9 mouse cellular contexts compared by ENCODE assay signal in genomic region chr2:71751336-71751735, GRCm38 (mm10). TPM values are rescaled to one million over a fixed set of nuclear protein-coding genes. Genes with fewer than 3 reads are reported as not detected.
DNase-seq lines count a peak whose midpoint lies in the region; ATAC-seq lines count a peak whose summit lies in the region.
"Had no signal": no experiment of that assay in that cellular context is flagged by ENCODE, and none has a peak within 500 bp of the region (broad histone marks: within the 10 kb centered on the region; RNA-seq: fewer than 3 reads in every experiment).

No protein-coding gene starts in this region.

- peaks cover 12 to 16% of the 10 kb centered on the region in 2 experiments for H3K4me1 ChIP-seq in heart, embryonic 14.5 days (ENCODE audit: control insufficient read depth in 2 of 2, insufficient read depth in 2 of 2, low read length in 2 of 2)
- H3K4me1 ChIP-seq in liver, embryonic 12.5 days = peaks cover 19% of the 10 kb centered on the region

- peak; percentile 60; the same call in 1 of the 2 replicates for ATAC-seq in heart, embryonic 14.5 days (ENCODE audit: insufficient number of reproducible peaks, insufficient read depth, low FRiP score, low read depth)
- 0 out of 2 replicates have a peak, but pooled peaks have one; percentile 27 for ATAC-seq in liver, embryonic 12.5 days
- no peak for ATAC-seq in erythroblast, adult 5-6 weeks (replicated peaks; ENCODE audit: low FRiP score, poor library complexity, severe bottlenecking)

- H3K27me3 ChIP-seq in heart, embryonic 14.5 days (ENCODE audit: control insufficient read depth, insufficient read depth, low read length) = no peaks in the 10 kb centered on the region
- H3K27me3 ChIP-seq in liver, embryonic 12.5 days (replicated peaks) = no peaks in the 10 kb centered on the region
- H3K27me3 ChIP-seq: hindbrain, embryonic 15.5 days had no signal

- no peak for DNase-seq in heart, adult 18-20 months
- DNase-seq in 416B (ENCODE audit: low read depth) (peak; percentile 87), ZHBTc4 (ENCODE audit: low read depth, low spot score) (peak; percentile 94)
- no peak for DNase-seq in left cerebral cortex, postnatal 4 days
- no peak for DNase-seq in right cerebral cortex, postnatal 4 days

- H3K36me3 ChIP-seq in heart, embryonic 14.5 days (ENCODE audit: control insufficient read depth, insufficient read depth, low read length) = no peaks in the 10 kb centered on the region
- H3K36me3 ChIP-seq in liver, embryonic 12.5 days = no peaks in the 10 kb centered on the region
- H3K36me3 ChIP-seq: hindbrain, embryonic 15.5 days had no signal

- no peaks in the 10 kb centered on the region for H3K9me3 ChIP-seq in heart, embryonic 14.5 days (ENCODE audit: control insufficient read depth, low read length)
- no peaks in the 10 kb centered on the region for H3K9me3 ChIP-seq in liver, embryonic 12.5 days (replicated peaks)
- H3K9me3 ChIP-seq: hindbrain, embryonic 15.5 days had no signal

- H3K27ac ChIP-seq in heart, embryonic 14.5 days (replicated peaks in 1 of 2; ENCODE audit: control insufficient read depth in 1 of 2, insufficient read depth in 1 of 2, low read depth in 2 of 2, low read length in 2 of 2) = peak overlapping the region; percentile 33 to 54; a peak in 2 of 4 replicates
- peak overlapping the region; percentile 11; the same call in 1 of the 2 replicates for H3K27ac ChIP-seq in liver, embryonic 12.5 days
- H3K27ac ChIP-seq: hindbrain, embryonic 15.5 days had no signal

- WGBS in heart, embryonic 14.5 days = 68% methylated on average over 8 of the region's 8 CpGs
- 63% methylated on average over 8 of the region's 8 CpGs for WGBS in liver, embryonic 12.5 days (ENCODE audit: insufficient replicate concordance)

- intact Hi-C loops in left cerebral cortex, postnatal 4 days (cut with DNase I) = no loop called here

- H3K4me3 ChIP-seq in heart, embryonic 14.5 days (ENCODE audit: control insufficient read depth in 1 of 2, insufficient read depth in 1 of 2, low read depth in 1 of 2, low read length in 2 of 2) = no peak overlapping the region
- H3K4me3 ChIP-seq in liver, embryonic 12.5 days = no peak overlapping the region
- H3K4me3 ChIP-seq: hindbrain, embryonic 15.5 days had no signal

- no peak overlapping the region for H3K4me2 ChIP-seq in heart, embryonic 14.5 days (ENCODE audit: low read length)
- no peak overlapping the region for H3K4me2 ChIP-seq in liver, embryonic 12.5 days
- H3K4me2 ChIP-seq: hindbrain, embryonic 15.5 days had no signal

- H3K9ac ChIP-seq in heart, embryonic 14.5 days (ENCODE audit: low read length) = no peak overlapping the region
- no peak overlapping the region for H3K9ac ChIP-seq in liver, embryonic 12.5 days
- H3K9ac ChIP-seq: hindbrain, embryonic 15.5 days had no signal

RNA-seq across cellular contexts. Expression of gene Itga6, which starts 5.9 kb away (rescaled TPM):
- 96.4 and 103 TPM in 2 replicates for polyA plus RNA-seq in heart, embryonic 14.5 days (2014; fragmentation: Nextera tagmentation; extraction: Ambion mirVana)
- 10 to 100 TPM; 51.5 to 62.3 TPM for total RNA-seq in heart, adult 18-20 months (2021)
- polyA plus RNA-seq in liver, embryonic 12.5 days (2016; fragmentation: Nextera tagmentation; extraction: Ambion mirVana) = 14.2 and 14.6 TPM in 2 replicates
- 10 to 100 TPM; 27.3 to 32.0 TPM for total RNA-seq in left cerebral cortex, postnatal 4 days (2021)
- 9.8 and 11.1 TPM in 2 replicates for total RNA-seq in erythroblast, adult 5-6 weeks (2015; ENCODE audit: low replicate concordance)
- total RNA-seq in erythroblast, adult 5-6 weeks (2017; ENCODE audit: low replicate concordance) = 6.6 and 10.0 TPM in 2 replicates

Comparison
In these comparisons a context has a peak if more than half of its experiments do, and no peak if none do; other contexts are left out.
1. DNase-seq: peak in 416B (single experiment) and ZHBTc4 (single experiment); none in heart, adult 18-20 months (0 of 2), left cerebral cortex, postnatal 4 days (single experiment) and right cerebral cortex, postnatal 4 days (single experiment).